Mouse (Mus musculus) natural killer cell, adult 2 months (primary cell): Measurements from ENCODE around the gene Gzmk.
"Not testable (repeated sequence)": the region's sequence is repeated elsewhere in the genome, so short reads cannot be mapped to it uniquely, and the experiment has no call there.

Experiments used
- DNase-seq, 2 experiments: peaks; one replicate each; pipeline ENCODE4 v3.0.0; 2022; ENCODE audit warnings: low spot score in 2 of 2

Gene Gzmk

GRCm38 (mm10) chr13:113225811-113226210 is at the start of gene Gzmk:
Gene Gzmk (minus strand): TSS chr13:113225908.
- peak in 1 of 2 experiments; percentile 46 for DNase-seq

GRCm38 (mm10) chr13:113271189-113271588 is 45.5 kb upstream of the Gzmk start:
- DNase-seq, result no peak

- DNase-seq, result peak; percentile 54
These were observed 44.4 kb upstream of the Gzmk start for GRCm38 (mm10) chr13:113269777-113270776.

GRCm38 (mm10) chr13:113267204-113267603 is 41.5 kb upstream of the Gzmk start:
- DNase-seq, result no peak

GRCm38 (mm10) chr13:113266495-113266951 is 40.8 kb upstream of the Gzmk start:
- DNase-seq, result peak; percentile 49 to 56

- peak in 1 of 2 experiments; percentile 9 for DNase-seq
These were observed 39.5 kb upstream of the Gzmk start for GRCm38 (mm10) chr13:113265257-113265656.

- DNase-seq, result no peak
These were observed 37.1 kb upstream of the Gzmk start for GRCm38 (mm10) chr13:113262822-113263221.

- no peak for DNase-seq
These were observed 33.5 kb upstream of the Gzmk start for GRCm38 (mm10) chr13:113259237-113259636.

- no peak for DNase-seq
These were observed 31.5 kb upstream of the Gzmk start for GRCm38 (mm10) chr13:113257190-113257589.

GRCm38 (mm10) chr13:113256766-113257165 is 31.1 kb upstream of the Gzmk start:
- DNase-seq, result no peak

GRCm38 (mm10) chr13:113252580-113252979 is 26.9 kb upstream of the Gzmk start:
- not testable (repeated sequence) for DNase-seq

GRCm38 (mm10) chr13:113245025-113245424 is 19.3 kb upstream of the Gzmk start:
- no peak for DNase-seq

- no peak for DNase-seq
These were observed 16.4 kb upstream of the Gzmk start for GRCm38 (mm10) chr13:113242129-113242528.

- no peak for DNase-seq
These were observed 2.2 kb upstream of the Gzmk start for GRCm38 (mm10) chr13:113227666-113228463.

- DNase-seq, result peak; percentile 16 to 58
These were observed 1.4 kb upstream of the Gzmk start for GRCm38 (mm10) chr13:113227076-113227475.

GRCm38 (mm10) chr13:113224105-113224504 is 1.6 kb downstream of the Gzmk start:
- DNase-seq, result no peak

- DNase-seq, result no peak
These were observed 3.9 kb downstream of the Gzmk start for GRCm38 (mm10) chr13:113221851-113222250.

GRCm38 (mm10) chr13:113213865-113214264 is 11.8 kb downstream of the Gzmk start:
- DNase-seq, result no peak

- DNase-seq, result no peak
These were observed 13.3 kb downstream of the Gzmk start for GRCm38 (mm10) chr13:113212401-113212800.

GRCm38 (mm10) chr13:113211345-113211744 is 14.4 kb downstream of the Gzmk start:
- DNase-seq, result no peak

- no peak for DNase-seq
These were observed 16.1 kb downstream of the Gzmk start, which contains the start of gene Esm1 for GRCm38 (mm10) chr13:113209624-113210023. Gene Esm1 (plus strand): TSS chr13:113209659.

- DNase-seq, result no peak
These were observed 20.4 kb downstream of the Gzmk start for GRCm38 (mm10) chr13:113205346-113205745.
